ENCODE assay signal across 8 mouse cellular contexts in genomic region chr10:81648803-81649775, GRCm38 (mm10). TPM values are rescaled to one million over a fixed set of nuclear protein-coding genes. Genes with fewer than 3 reads are reported as not detected.
A peak's percentile ranks its signal among the peaks of the same experiment; 100 is the strongest.
DNase-seq lines count a peak whose midpoint lies in the region; ATAC-seq and TF ChIP-seq lines count a peak whose summit lies in the region.
"Not testable (repeated sequence)": the region's sequence is repeated elsewhere in the genome, so short reads cannot be mapped to it uniquely, and the experiment has no call there.

Gene Gm10778 (plus strand): TSS chr10:81649059.

- H3K27me3 ChIP-seq in heart, embryonic 14.5 days (ENCODE audit: control insufficient read depth, insufficient read depth, low read length); liver, embryonic 11.5 days (replicated peaks; ENCODE audit: control insufficient read depth, insufficient read depth, low read length); myocyte (ENCODE audit: control insufficient read depth, insufficient read depth, insufficient read length): not testable (repeated sequence)

- 4% methylated on average over 28 of the region's 52 CpGs for WGBS in heart, embryonic 14.5 days
- 2% methylated on average over 32 of the region's 52 CpGs for WGBS in liver, embryonic 11.5 days

- peak; percentile 90 for ATAC-seq in heart, embryonic 14.5 days (ENCODE audit: insufficient number of reproducible peaks, insufficient read depth, low FRiP score, low read depth)
- peak; percentile 94 for ATAC-seq in liver, embryonic 11.5 days (replicated peaks; ENCODE audit: low FRiP score)

- H3K79me2 ChIP-seq in myocyte (ENCODE audit: control insufficient read depth, insufficient read depth) = peaks cover 19% of the 10 kb centered on the region

- peak within 1 kb of the TSS; percentile 73 for H3K9ac ChIP-seq in heart, embryonic 14.5 days (ENCODE audit: low read length)
- H3K9ac ChIP-seq in liver, embryonic 11.5 days (ENCODE audit: low read depth, low read length) = peak within 1 kb of the TSS; percentile 75

- H3K27ac ChIP-seq in heart, embryonic 14.5 days (replicated peaks in 1 of 2; ENCODE audit: control insufficient read depth in 1 of 2, insufficient read depth in 1 of 2, low read depth in 2 of 2, low read length in 2 of 2) = peak within 1 kb of the TSS; percentile 75 to 78
- peak within 1 kb of the TSS; percentile 52; the same call in 1 of the 2 replicates for H3K27ac ChIP-seq in liver, embryonic 11.5 days (ENCODE audit: low read depth, low read length)

- peak; percentile 68 to 75 for DNase-seq in CD8-positive naive resting alpha-beta T cell, adult 2 months (ENCODE audit: low read depth in 2 of 2, low spot score in 2 of 2)
- peak; percentile 92 for DNase-seq in c-Kit-negative CD71-positive TER-119-positive erythroid progenitor cells, embryonic 14.5 days (ENCODE audit: low read depth, low spot score)
- peak; percentile 78 for DNase-seq in fibroblast of lung, adult 2 months (ENCODE audit: low read depth)
- DNase-seq in kidney, postnatal 10 days = peak; percentile 91
- peak; percentile 87 for DNase-seq in liver, embryonic 11.5 days (ENCODE audit: low spot score)
- DNase-seq in spleen, postnatal 4 days (ENCODE audit: low spot score in 2 of 2) = peak; percentile 86 to 91

- peak within 1 kb of the TSS; percentile 63 for H3K4me2 ChIP-seq in heart, embryonic 14.5 days (ENCODE audit: low read length)
- H3K4me2 ChIP-seq in liver, embryonic 11.5 days = peak within 1 kb of the TSS; percentile 63
- peak within 1 kb of the TSS; percentile 97 for H3K4me2 ChIP-seq in myocyte (ENCODE audit: low read depth)

- H3K4me1 ChIP-seq in heart, embryonic 14.5 days (ENCODE audit: control insufficient read depth in 2 of 2, insufficient read depth in 2 of 2, low read length in 2 of 2); liver, embryonic 11.5 days (replicated peaks; ENCODE audit: control insufficient read depth, insufficient read depth, low read length): not testable (repeated sequence)

- not testable (repeated sequence) for H3K9me3 ChIP-seq in heart, embryonic 14.5 days (ENCODE audit: control insufficient read depth, low read length); liver, embryonic 11.5 days (ENCODE audit: control insufficient read depth, low read length)

- peak within 1 kb of the TSS; percentile 53 to 62 for H3K4me3 ChIP-seq in heart, embryonic 14.5 days (ENCODE audit: control insufficient read depth in 1 of 2, insufficient read depth in 1 of 2, low read depth in 1 of 2, low read length in 2 of 2)
- H3K4me3 ChIP-seq in liver, embryonic 11.5 days (ENCODE audit: low read depth, low read length) = peak within 1 kb of the TSS; percentile 61
- H3K4me3 ChIP-seq in myocyte = peak within 1 kb of the TSS; percentile 30

- H3ac ChIP-seq in myocyte (ENCODE audit: control insufficient read depth, insufficient read length) = not testable (repeated sequence)

- H3K36me3 ChIP-seq in heart, embryonic 14.5 days (ENCODE audit: control insufficient read depth, insufficient read depth, low read length); liver, embryonic 11.5 days (ENCODE audit: control insufficient read depth, insufficient read depth, low read length); myocyte (ENCODE audit: control insufficient read depth, insufficient read depth): not testable (repeated sequence)

- TF ChIP-seq POLR2A in myocyte (IDR thresholded peaks at IDR 0.05; ENCODE audit: insufficient read length, low read depth) = not testable (repeated sequence)

RNA-seq across cellular contexts. Expression of gene Gm10778, which starts in this region (rescaled TPM):
- polyA plus RNA-seq in heart, embryonic 14.5 days (2014; fragmentation: Nextera tagmentation; extraction: Ambion mirVana) = 3.0 and 3.3 TPM in 2 replicates
- 3.3 and 3.9 TPM in 2 replicates for polyA plus RNA-seq in liver, embryonic 11.5 days (2014; fragmentation: Nextera tagmentation; extraction: Ambion mirVana)
- polyA plus RNA-seq in myocyte (2012; fragmentation: generic; extraction: Trizol) = 0.59 TPM

Comparison
In these comparisons a context has a peak if more than half of its experiments do, and no peak if none do; other contexts are left out.
1. Peak in every context shown above with its lines: DNase-seq, ATAC-seq, H3K4me3 ChIP-seq and H3K27ac ChIP-seq.